Mouse (Mus musculus) testis, postnatal 10 days (tissue): ENCODE measurements around the gene Ccdc107.
A peak's percentile ranks its signal among the peaks of the same experiment; 100 is the strongest.

Experiments
- DNase-seq: peaks from one replicate; pipeline ENCODE4 v3.0.0; 2021; ENCODE audit warnings: low spot score

Ccdc107 gene

DNA sequence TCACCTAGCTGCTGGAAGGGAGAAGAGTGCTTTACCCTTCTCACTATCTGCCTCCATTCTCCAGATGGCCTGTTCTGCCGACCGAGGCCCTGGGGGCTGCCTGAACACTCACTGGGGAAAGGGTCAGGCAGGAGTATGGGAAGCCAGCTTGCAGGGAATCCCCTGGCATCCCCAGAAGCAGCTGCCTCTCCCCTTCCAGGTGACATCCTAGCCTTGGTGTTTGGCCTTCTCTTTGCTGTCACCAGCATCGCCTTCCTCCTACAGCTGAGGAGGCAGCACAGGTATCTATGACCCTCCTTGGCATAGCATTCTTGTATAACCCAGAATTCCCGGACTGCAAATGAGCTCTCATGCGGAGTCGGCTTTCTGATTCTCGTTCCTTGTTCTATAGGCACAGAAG, 20.0 kb downstream of the Ccdc107 start:
- no peak for DNase-seq

DNA sequence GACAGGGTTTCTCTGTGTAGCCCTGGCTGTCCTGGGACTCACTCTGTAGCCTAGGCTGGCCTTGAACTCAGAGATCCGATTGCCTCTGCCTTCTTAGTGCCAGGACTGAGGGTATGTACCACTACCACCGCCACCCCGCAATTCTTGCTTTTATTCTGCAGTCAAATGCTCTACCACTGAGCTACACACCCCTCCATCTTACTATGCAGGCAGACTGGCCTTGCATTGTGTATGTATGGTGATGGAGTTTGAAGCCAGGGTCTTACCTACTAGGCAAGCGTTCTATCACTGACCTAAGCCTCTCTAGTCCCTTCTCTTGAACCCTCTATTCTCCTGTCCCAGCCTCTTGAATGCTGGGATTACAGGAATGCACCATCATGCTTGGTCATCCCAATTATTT, 20.6 kb downstream of the Ccdc107 start:
- no peak for DNase-seq

DNA sequence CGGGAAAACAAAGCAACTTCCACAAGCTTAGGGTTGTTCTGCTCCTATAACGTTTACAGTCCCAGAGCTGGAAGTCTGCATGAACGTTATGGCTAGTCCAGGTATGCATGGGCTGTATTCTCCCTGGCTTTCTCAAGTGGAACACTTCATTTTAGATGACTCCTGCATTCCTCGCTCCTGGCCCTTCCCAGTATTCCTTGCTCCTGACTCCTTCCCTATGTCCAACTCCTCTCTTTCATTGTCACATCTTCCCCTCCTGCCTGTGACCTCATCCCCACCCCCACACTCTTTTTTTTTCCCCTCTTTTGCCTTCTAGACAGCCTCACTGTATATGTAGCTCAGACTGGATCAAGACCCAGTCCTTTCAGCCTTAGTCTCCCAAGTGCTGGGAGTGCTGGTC, 21.1 kb downstream of the Ccdc107 start:
- DNase-seq = no peak

DNA sequence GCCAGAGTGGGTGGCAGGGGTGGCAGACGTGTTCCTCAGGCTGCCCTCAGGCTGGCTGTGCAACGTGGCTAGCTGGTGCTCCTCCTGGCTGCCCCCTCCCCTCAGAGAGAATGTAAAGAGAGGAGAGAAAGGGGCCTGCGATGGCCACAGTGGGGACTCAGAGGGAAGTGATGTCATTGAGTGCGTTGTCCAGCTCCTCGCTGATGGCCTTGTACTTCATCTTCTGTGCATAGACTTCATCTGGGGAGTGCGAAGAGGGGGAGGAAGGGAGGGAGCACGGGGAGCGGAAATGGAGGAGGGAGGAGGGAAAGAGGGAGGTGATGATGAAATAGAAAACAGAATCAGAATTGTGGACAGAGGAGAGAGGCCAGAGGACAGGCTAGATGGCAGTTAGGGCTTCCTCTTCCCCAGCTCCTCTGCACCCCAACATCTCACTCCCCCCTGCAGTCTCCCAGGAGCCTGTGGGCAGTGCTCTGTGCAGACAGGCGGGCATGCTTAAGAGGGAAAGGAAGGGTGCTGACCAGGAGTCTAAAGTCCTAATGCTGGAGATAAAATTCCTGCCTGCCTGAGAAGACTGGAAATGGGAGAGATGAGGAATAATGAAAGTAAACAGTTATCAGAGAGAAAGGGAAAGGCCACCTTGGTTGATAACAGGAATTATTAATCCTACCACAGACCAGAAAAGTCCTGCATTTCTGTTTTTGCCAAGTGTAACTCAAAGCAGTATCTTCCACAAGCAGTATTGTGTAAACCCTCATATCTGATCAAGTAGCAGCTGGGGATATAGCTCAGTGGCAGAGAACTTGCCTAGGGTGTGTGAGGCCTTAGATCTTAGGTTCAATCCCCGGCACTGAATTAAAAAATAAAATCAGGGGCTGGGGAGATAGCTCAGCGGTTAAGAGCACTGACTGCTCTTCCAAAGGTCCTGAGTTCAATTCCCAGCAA, 23.3 kb downstream of the Ccdc107 start:
- DNase-seq = no peak

DNA sequence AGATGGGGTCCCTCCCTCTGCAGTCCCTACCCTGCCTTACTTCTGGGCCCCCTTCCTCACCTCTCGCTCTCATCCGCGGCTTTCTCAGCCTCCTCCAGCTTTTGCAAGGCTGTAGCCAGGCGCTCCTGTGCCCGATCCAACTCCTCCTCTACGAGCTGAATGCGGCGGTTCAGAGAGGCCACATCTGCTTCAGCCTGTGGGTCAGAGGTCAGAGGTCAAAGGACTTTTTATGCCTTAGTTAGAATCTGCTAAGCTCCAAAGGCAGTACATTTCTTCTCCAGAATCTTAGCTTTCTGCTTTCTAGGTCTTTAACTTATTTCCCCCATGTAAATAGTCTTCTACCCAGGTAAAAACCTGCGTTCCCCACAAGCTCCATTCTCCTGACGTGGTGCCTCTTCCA, 26.9 kb downstream of the Ccdc107 start:
- no peak for DNase-seq

DNA sequence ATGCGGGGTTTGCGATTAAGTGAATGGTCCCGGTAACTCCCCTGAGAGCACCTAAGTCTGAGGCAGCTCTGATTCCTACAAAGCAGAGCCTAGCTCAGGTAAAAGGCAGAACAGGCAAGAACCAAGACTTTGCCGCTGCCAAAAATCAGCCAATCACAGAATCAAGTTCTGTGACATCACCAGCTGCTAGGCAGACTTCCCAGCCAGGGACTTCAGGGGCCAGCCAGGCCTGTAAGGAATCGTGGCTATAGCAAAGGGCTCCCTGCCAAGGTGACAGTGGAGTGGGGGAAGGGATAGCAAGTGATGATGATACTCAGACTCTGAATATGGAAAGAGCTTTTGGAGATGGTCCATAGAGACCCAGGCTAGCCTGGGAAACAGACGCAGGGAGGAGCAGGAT, 27.3 kb downstream of the Ccdc107 start:
- DNase-seq = peak; percentile 95

DNA sequence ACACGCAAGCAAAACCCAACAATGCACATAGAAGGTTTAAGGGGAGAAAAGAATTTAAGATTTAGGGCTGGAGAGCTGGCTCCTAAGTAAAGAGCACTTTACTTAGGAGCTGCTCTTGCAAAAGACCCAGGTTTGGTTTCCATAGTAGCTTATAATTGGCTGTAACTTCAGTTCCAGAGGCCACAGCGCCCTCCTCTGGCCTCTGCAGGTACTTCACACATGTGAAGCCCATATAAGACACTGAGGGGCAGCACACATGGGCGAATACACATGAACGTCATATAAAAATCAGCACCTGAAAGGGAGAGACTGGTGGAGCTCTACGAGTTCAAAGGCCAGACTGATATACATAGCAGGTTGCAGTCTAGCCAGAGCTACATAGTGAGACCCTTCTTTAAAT, 35.2 kb downstream of the Ccdc107 start:
- DNase-seq = no peak

DNA sequence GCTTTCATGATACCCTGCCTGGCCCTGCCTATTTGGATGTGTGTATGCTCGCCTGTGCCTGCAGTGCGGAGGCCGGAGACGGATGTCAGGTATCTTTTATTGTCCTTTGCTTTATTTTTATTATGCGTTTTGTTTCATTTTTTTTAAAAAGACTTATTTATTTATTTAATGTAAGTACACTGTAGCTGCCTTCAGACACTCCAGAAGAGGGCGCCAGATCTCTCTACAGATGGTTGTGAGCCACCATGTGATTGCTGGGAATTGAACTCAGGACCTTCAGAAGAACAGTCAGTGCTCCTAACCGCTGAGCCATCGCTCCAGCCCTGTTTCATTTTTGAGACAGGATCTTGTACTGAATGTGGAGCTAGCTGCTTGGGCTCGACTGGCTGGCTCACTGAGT, 35.8 kb downstream of the Ccdc107 start:
- DNase-seq = no peak

DNA sequence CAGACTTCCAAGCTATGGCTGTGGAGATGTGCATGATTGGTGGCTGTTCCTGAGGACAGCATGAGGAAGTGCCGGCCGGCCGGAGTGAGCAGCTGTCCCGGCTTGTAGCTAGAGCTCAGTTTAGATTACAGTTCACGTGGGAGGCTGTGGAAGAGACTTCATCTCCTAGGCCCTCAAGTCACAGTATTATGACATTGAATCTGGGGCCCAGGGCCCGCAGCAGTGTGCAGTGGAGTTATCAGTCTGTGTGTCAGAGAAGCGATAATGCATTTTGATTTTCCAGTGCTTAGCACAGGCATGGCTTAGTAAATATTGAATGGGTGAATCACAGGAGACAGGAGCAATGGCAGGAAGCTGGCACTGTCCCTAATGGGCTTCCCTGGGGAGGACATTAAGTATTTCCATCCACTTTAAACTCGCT, 37.4 kb downstream of the Ccdc107 start:
- DNase-seq = no peak

DNA sequence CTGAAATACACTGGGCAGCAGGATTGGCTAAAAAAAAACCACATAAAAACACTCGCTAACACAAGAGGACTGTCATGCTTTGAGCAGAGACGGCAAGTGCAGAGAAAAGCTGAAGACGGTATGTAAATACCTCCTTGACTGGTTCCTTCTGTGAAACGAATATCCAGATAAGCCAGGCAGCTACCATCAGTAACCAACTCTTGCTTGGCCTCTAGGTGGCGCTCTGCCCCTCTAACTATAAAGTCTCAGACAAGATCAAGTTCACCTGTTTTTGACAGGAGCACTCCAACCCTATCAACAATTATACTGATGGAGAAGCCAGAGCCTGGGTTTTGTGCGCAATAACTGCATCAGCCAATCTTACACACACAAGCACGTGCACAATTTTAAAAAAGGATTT, 37.9 kb downstream of the Ccdc107 start:
- peak; percentile 88 for DNase-seq

DNA sequence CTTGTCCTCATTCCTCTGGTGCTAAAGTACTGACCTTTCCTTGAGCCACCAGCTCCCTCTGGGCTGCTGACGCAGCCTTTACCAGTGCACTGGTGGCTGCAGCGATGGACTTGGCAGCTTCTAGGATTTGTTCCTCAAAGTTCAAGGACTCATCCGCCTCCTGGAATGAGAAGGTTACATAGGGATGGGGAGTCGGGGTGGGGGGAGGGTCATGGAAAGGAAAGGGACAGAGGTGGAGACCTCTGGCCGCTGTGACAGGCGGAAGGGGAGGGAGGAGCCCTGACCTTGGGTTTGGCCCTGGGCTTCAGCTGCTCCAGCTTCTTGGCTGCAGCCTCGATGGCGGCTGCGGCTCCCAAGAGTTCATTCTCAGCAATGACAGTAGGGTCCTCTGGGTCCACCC, 40.6 kb downstream of the Ccdc107 start:
- DNase-seq = no peak

DNA sequence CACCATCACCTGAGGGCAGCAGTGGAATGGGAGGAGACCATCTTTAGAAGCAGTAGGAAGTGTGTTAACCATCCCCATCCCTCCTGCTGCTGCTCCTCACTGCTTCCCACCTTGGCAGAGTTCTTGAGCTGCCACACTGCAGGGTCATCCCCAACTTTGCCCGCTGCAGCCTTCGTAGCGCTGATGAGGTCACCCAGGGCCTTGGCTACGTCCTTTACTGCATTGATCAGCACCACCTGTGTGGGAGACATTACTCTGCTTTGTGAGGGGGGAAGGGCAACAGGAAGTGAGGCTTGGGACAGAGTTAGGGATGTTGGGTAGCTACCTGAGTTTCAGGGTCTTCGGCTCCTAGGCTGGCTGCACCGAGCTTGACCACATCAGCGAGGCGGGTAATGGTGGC, 42.9 kb downstream of the Ccdc107 start:
- DNase-seq = no peak

DNA sequence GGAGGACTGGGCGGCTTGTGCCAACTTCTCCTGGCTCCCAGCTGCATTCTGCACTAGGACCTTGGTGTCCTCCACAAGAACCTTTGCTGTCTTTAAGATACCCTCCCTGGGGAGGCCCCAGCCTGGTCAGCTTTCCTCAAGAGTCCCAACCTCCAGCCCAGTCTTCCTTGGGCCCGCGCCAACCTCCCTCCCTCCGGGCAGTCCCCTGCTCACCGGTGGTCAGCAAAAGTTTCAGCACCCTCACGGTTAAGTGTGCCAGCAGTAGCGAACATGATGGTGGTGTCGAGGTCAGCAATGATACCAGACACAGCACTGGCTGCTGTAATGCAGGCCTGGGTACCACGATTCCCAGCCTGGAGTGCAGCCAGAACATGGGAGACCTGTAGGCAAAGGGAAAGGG, 43.3 kb downstream of the Ccdc107 start:
- DNase-seq = peak; percentile 72

DNA sequence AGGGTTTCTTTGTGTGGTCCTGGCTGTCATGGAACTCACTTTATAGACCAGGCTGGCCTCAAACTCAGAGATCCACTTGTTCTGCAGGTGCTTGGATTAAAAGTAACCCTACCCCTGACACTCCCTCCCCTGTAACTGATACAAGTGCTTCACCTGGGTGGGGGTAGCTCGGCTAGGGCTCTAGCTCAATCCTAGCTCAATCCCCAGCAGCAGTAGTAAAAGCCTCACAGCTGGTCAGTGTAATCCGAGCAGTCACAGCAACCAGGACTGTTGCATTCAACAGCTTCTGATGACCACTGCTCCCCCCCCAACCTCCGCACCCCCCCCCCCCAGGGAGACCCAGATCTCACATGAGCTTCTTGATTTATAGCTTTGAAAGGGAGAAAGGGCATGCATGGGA, 49.3 kb downstream of the Ccdc107 start:
- no peak for DNase-seq
